Mouse (Mus musculus) testis, adult 2 months (tissue): ENCODE data around the gene Fermt3.

Experiments
- CTCF ChIP-seq: fragments of 200-500 bp; IDR thresholded peaks from 2 replicates; pipeline ENCODE4 v1.5.1; 2012; ENCODE audit warnings: low read depth, mild to moderate bottlenecking, inconsistent platforms, low read length, moderate library complexity; ENCODE audit not compliant: control insufficient read depth, insufficient read depth, insufficient replicate concordance
- POLR2A ChIP-seq: fragments of 200-500 bp; IDR thresholded peaks from 2 replicates; pipeline ENCODE4 v1.6.1; 2012; ENCODE audit warnings: low read depth, mild to moderate bottlenecking, inconsistent platforms, low read length, moderate library complexity; ENCODE audit not compliant: control insufficient read depth

DNA sequence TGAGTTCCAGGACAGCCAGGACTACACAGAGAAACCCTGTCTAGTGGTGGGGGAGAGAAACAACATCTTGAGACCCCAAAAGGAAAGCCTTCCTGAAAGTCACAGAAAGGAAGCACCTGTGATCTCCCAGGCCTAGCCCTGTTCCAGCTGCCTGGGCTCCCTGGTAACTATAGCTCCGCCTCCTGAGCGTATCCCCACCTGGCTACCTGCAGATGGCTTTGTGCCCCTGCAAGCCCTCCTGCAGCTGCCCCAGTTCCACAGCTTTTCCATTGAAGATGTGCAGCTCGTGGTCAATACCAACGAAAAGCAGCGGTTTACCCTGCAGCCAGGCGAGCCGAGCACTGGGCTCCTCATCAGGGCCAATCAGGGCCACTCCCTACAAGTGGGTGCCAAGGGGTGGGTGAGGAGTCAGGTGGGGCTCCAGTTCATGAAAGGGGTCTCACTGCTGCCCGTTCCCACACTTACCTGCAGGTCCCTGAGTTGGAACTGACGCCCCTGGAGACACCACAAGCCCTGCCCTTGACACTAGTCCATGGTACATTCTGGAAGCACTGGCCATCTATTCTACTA lies 21.5 kb downstream of the Fermt3 start:
- TF ChIP-seq CTCF (no peak), POLR2A (no peak)
